Comparison of ENCODE assay signal across 15 mouse cellular contexts in the genomic region with DNA sequence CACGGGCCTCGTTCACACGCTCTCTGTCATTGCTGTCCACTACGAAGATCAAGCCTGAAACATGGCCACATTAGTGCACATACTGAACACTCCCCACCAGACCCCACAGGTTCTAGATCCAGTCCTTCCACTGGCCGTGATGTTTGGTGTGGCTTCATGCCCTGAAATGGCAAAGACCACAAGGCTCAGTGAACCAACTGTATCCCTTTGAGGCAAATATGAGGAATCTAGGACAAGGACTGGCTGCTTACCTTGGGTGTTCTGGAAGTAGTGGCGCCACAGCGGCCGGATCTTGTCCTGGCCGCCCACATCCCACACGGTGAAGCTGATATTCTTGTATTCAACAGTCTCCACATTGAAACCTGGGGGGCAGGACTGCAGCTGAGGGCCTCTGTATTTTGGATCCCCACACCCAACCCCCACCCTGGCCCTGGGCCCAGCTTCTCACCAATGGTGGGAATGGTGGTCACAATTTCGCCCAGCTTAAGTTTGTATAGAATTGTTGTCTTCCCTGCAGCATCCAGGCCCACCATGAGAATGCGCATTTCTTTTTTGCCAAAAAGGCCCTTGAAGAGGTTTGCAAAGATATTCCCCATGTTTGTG. TPM values are rescaled to one million over a fixed set of nuclear protein-coding genes. Genes with fewer than 3 reads are reported as not detected.
"Had no signal": no experiment of that assay in that cellular context is flagged by ENCODE, and none has a peak within 500 bp of the region (broad histone marks: within the 10 kb centered on the region; RNA-seq: fewer than 3 reads in every experiment).

No protein-coding gene starts in this region.

- H3K27ac ChIP-seq: intestine, embryonic 15.5 days; liver, embryonic 13.5 days had no signal

- H3K9me3 ChIP-seq: intestine, embryonic 15.5 days; liver, embryonic 13.5 days had no signal

- DNase-seq: kidney, adult 11 months; kidney, adult 8-10 months; kidney, postnatal 25 days; liver, embryonic 13.5 days; lung, adult 2 months; lung, postnatal 14 days; midbrain, embryonic 14.5 days; right cerebral cortex, adult 18-20 months; right cerebral cortex, postnatal 14 days; right cerebral cortex, postnatal 4 days had no signal

- H3K9ac ChIP-seq: intestine, embryonic 15.5 days; liver, embryonic 13.5 days had no signal

- H3K27me3 ChIP-seq: intestine, embryonic 15.5 days; liver, embryonic 13.5 days had no signal

- H3K4me3 ChIP-seq: intestine, embryonic 15.5 days; liver, embryonic 13.5 days had no signal

RNA-seq across cellular contexts. Expression of a gene that starts 30.0 kb away (rescaled TPM):
- total RNA-seq: megakaryocyte progenitor cell, adult 5-6 weeks had no signal
- polyA plus RNA-seq: midbrain, embryonic 11.5 days; neural tube, embryonic 11.5 days; neural tube, embryonic 14.5 days had no signal
